In genomic region chr19:5693801-5694200, GRCm38 (mm10) we compare ENCODE assay signal across 13 mouse cellular contexts. TPM values are rescaled to one million over a fixed set of nuclear protein-coding genes. Genes with fewer than 3 reads are reported as not detected.
DNase-seq lines count a peak whose midpoint lies in the region; ATAC-seq and TF ChIP-seq lines count a peak whose summit lies in the region.
"Had no signal": no experiment of that assay in that cellular context is flagged by ENCODE, and none has a peak within 500 bp of the region (broad histone marks: within the 10 kb centered on the region; RNA-seq: fewer than 3 reads in every experiment).

No protein-coding gene starts in this region.

- DNase-seq in forebrain, embryonic 14.5 days (ENCODE audit: low spot score), result no peak
- no peak for DNase-seq in kidney, adult 2 months
- no peak for DNase-seq in neural tube, embryonic 10.5 days (ENCODE audit: extremely low spot score, low spot score)
- DNase-seq in cerebellum, adult 8-10 months, result no peak
- DNase-seq: cerebellum, postnatal 25 days; gastrocnemius, postnatal 10 days; layer of hippocampus, postnatal 36 days had no signal

- TF ChIP-seq POLR2A in kidney, adult 2 months (IDR thresholded peaks at IDR 0.05; ENCODE audit: low read depth, low read length), result no peak

- no peaks in the 10 kb centered on the region for H3K27me3 ChIP-seq in forebrain, embryonic 14.5 days (replicated peaks; ENCODE audit: control insufficient read depth, insufficient read depth, low read length)
- H3K27me3 ChIP-seq in forebrain, embryonic 15.5 days, result no peaks in the 10 kb centered on the region
- H3K27me3 ChIP-seq in kidney, embryonic 15.5 days, result no peaks in the 10 kb centered on the region
- no peaks in the 10 kb centered on the region for H3K27me3 ChIP-seq in kidney, adult 2 months (replicated peaks; ENCODE audit: control insufficient read depth, insufficient read depth, low read length)
- H3K27me3 ChIP-seq in neural tube, embryonic 12.5 days (replicated peaks), result peaks cover 6% of the 10 kb centered on the region; the same call in 1 of the 2 replicates

- peaks cover 72% of the 10 kb centered on the region for H3K36me3 ChIP-seq in forebrain, embryonic 14.5 days (ENCODE audit: control insufficient read depth, insufficient read depth, low read length)
- H3K36me3 ChIP-seq in forebrain, embryonic 15.5 days, result peaks cover 21% of the 10 kb centered on the region
- H3K36me3 ChIP-seq in kidney, embryonic 15.5 days, result peaks cover 76% of the 10 kb centered on the region
- H3K36me3 ChIP-seq in kidney, adult 2 months (ENCODE audit: control insufficient read depth, insufficient read depth, low read length), result peaks cover 6% of the 10 kb centered on the region; the same call in 1 of the 2 replicates
- peaks cover 68% of the 10 kb centered on the region for H3K36me3 ChIP-seq in neural tube, embryonic 12.5 days

- no peak overlapping the region for H3K4me3 ChIP-seq in forebrain, embryonic 14.5 days (ENCODE audit: low read depth, low read length)
- H3K4me3 ChIP-seq in forebrain, embryonic 15.5 days, result no peak overlapping the region
- H3K4me3 ChIP-seq in kidney, embryonic 15.5 days (replicated peaks), result peak overlapping the region; percentile 81
- H3K4me3 ChIP-seq in kidney, adult 2 months (ENCODE audit: insufficient read depth, low read depth, low read length), result no peak overlapping the region
- no peak overlapping the region for H3K4me3 ChIP-seq in neural tube, embryonic 12.5 days
- H3K4me3 ChIP-seq: midbrain, embryonic 15.5 days had no signal

- no peak for TF ChIP-seq CTCF in kidney, adult 2 months (conservative IDR thresholded peaks at IDR 0.05; ENCODE audit: insufficient read depth, insufficient read length, low read depth, low read length)

- no peaks in the 10 kb centered on the region for H3K9me3 ChIP-seq in forebrain, embryonic 14.5 days (replicated peaks; ENCODE audit: control insufficient read depth, low read length)
- H3K9me3 ChIP-seq in forebrain, embryonic 15.5 days, result no peaks in the 10 kb centered on the region
- H3K9me3 ChIP-seq in kidney, embryonic 15.5 days (replicated peaks), result no peaks in the 10 kb centered on the region
- H3K9me3 ChIP-seq in neural tube, embryonic 12.5 days, result no peaks in the 10 kb centered on the region
- H3K9me3 ChIP-seq: midbrain, embryonic 15.5 days had no signal

- ATAC-seq in forebrain, embryonic 14.5 days, result no peak
- ATAC-seq in forebrain, embryonic 15.5 days (replicated peaks), result no peak
- no peak for ATAC-seq in kidney, embryonic 15.5 days (replicated peaks; ENCODE audit: low FRiP score)
- ATAC-seq in neural tube, embryonic 12.5 days (ENCODE audit: low FRiP score, low read depth), result no peak
- no peak for ATAC-seq in megakaryocyte progenitor cell, adult 5-6 weeks (replicated peaks; ENCODE audit: poor library complexity)
- ATAC-seq: midbrain, embryonic 15.5 days had no signal

- 83% methylated on average over 6 of the region's 6 CpGs for WGBS in forebrain, embryonic 14.5 days
- 87% methylated on average over 6 of the region's 6 CpGs for WGBS in forebrain, embryonic 15.5 days
- 83% methylated on average over 6 of the region's 6 CpGs for WGBS in kidney, embryonic 15.5 days
- WGBS in kidney, adult 2 months, result 71% methylated on average over 6 of the region's 6 CpGs
- 90% methylated on average over 6 of the region's 6 CpGs for WGBS in neural tube, embryonic 12.5 days

- H3K9ac ChIP-seq in forebrain, embryonic 14.5 days (ENCODE audit: low read length), result 0 out of 2 replicates have a peak overlapping the region, but pooled peaks have one; percentile 8
- H3K9ac ChIP-seq in forebrain, embryonic 15.5 days (replicated peaks), result no peak overlapping the region
- no peak overlapping the region for H3K9ac ChIP-seq in kidney, embryonic 15.5 days
- no peak overlapping the region for H3K9ac ChIP-seq in neural tube, embryonic 12.5 days
- H3K9ac ChIP-seq: liver, embryonic 14.5 days; midbrain, embryonic 15.5 days had no signal

- no peak overlapping the region for H3K4me2 ChIP-seq in forebrain, embryonic 14.5 days (ENCODE audit: low read length)
- no peak overlapping the region for H3K4me2 ChIP-seq in forebrain, embryonic 15.5 days (replicated peaks)
- peak overlapping the region; percentile 96 for H3K4me2 ChIP-seq in kidney, embryonic 15.5 days
- peak overlapping the region; percentile 3; the same call in 1 of the 2 replicates for H3K4me2 ChIP-seq in neural tube, embryonic 12.5 days (replicated peaks)

- no peak overlapping the region for H3K27ac ChIP-seq in forebrain, embryonic 14.5 days (ENCODE audit: low read depth, low read length)
- no peak overlapping the region for H3K27ac ChIP-seq in forebrain, embryonic 15.5 days (replicated peaks)
- no peak overlapping the region for H3K27ac ChIP-seq in kidney, embryonic 15.5 days
- no peak overlapping the region for H3K27ac ChIP-seq in kidney, adult 2 months (ENCODE audit: insufficient read depth, low read depth, low read length)
- H3K27ac ChIP-seq in neural tube, embryonic 12.5 days, result no peak overlapping the region
- H3K27ac ChIP-seq: liver, embryonic 14.5 days; midbrain, embryonic 15.5 days had no signal

- H3K4me1 ChIP-seq in forebrain, embryonic 14.5 days (ENCODE audit: control insufficient read depth, insufficient read depth, low read length), result peaks cover 16% of the 10 kb centered on the region
- peaks cover 44% of the 10 kb centered on the region for H3K4me1 ChIP-seq in forebrain, embryonic 15.5 days
- peaks cover 59% of the 10 kb centered on the region for H3K4me1 ChIP-seq in kidney, embryonic 15.5 days
- peaks cover 14% of the 10 kb centered on the region for H3K4me1 ChIP-seq in kidney, adult 2 months (ENCODE audit: control insufficient read depth, insufficient read depth, low read length)
- H3K4me1 ChIP-seq in neural tube, embryonic 12.5 days, result peaks cover 44% of the 10 kb centered on the region

RNA-seq across cellular contexts. Expression of gene Pcnx3, which starts 5.1 kb away (rescaled TPM):
- 20.9 and 24.6 TPM in 2 replicates for polyA plus RNA-seq in forebrain, embryonic 14.5 days (2014; fragmentation: Nextera tagmentation; extraction: Ambion mirVana)
- 27.6 and 29.1 TPM in 2 replicates for polyA plus RNA-seq in forebrain, embryonic 15.5 days (2015; fragmentation: Nextera tagmentation; extraction: Ambion mirVana)
- polyA plus RNA-seq in kidney, embryonic 15.5 days (2015; fragmentation: Nextera tagmentation; extraction: Ambion mirVana), result 22.2 and 30.1 TPM in 2 replicates
- 88.8 and 108 TPM in 2 replicates for polyA plus RNA-seq in kidney, adult 2 months (2012; rRNA removed)
- 30.3 and 32.4 TPM in 2 replicates for polyA plus RNA-seq in neural tube, embryonic 12.5 days (2016; fragmentation: Nextera tagmentation; extraction: Ambion mirVana)
- 21.6 and 24.5 TPM in 2 replicates for total RNA-seq in megakaryocyte progenitor cell, adult 5-6 weeks (2015)
- total RNA-seq in megakaryocyte progenitor cell, adult 5-6 weeks (2017), result 15.6 and 15.7 TPM in 2 replicates

RNA-seq across cellular contexts. Expression of gene Map3k11, which starts 5.3 kb away (rescaled TPM):
- polyA plus RNA-seq in forebrain, embryonic 14.5 days (2014; fragmentation: Nextera tagmentation; extraction: Ambion mirVana), result 9.2 and 11.8 TPM in 2 replicates
- polyA plus RNA-seq in forebrain, embryonic 15.5 days (2015; fragmentation: Nextera tagmentation; extraction: Ambion mirVana), result 12.2 and 13.0 TPM in 2 replicates
- polyA plus RNA-seq in kidney, embryonic 15.5 days (2015; fragmentation: Nextera tagmentation; extraction: Ambion mirVana), result 42.6 and 43.2 TPM in 2 replicates
- polyA plus RNA-seq in kidney, adult 2 months (2012; rRNA removed), result 72.2 and 83.9 TPM in 2 replicates
- 22.4 and 28.9 TPM in 2 replicates for polyA plus RNA-seq in neural tube, embryonic 12.5 days (2016; fragmentation: Nextera tagmentation; extraction: Ambion mirVana)
- total RNA-seq in megakaryocyte progenitor cell, adult 5-6 weeks (2015), result 13.0 and 16.1 TPM in 2 replicates
- total RNA-seq in megakaryocyte progenitor cell, adult 5-6 weeks (2017), result 19.2 and 22.9 TPM in 2 replicates

RNA-seq across cellular contexts. Expression of gene Kcnk7, which starts 10.4 kb away (rescaled TPM):
- 0.17 TPM in 1 of 2 replicates, not detected in the other for polyA plus RNA-seq in forebrain, embryonic 14.5 days (2014; fragmentation: Nextera tagmentation; extraction: Ambion mirVana)
- polyA plus RNA-seq in forebrain, embryonic 15.5 days (2015; fragmentation: Nextera tagmentation; extraction: Ambion mirVana), result 0.33 TPM in 1 of 2 replicates, not detected in the other
- 0.15 and 0.38 TPM in 2 replicates for polyA plus RNA-seq in kidney, embryonic 15.5 days (2015; fragmentation: Nextera tagmentation; extraction: Ambion mirVana)
- polyA plus RNA-seq in kidney, adult 2 months (2012; rRNA removed), result 0.08 and 0.13 TPM in 2 replicates
- 0.19 TPM in 2 replicates for polyA plus RNA-seq in neural tube, embryonic 12.5 days (2016; fragmentation: Nextera tagmentation; extraction: Ambion mirVana)
- not detected in 2 replicates for total RNA-seq in megakaryocyte progenitor cell, adult 5-6 weeks (2015)
- total RNA-seq in megakaryocyte progenitor cell, adult 5-6 weeks (2017), result 0.14 TPM in 1 of 2 replicates, not detected in the other
- total RNA-seq: gastrocnemius, postnatal 10 days; layer of hippocampus, postnatal 36 days had no signal

RNA-seq across cellular contexts. Expression of gene Sipa1, which starts 30.3 kb away (rescaled TPM):
- 9.2 and 10.2 TPM in 2 replicates for polyA plus RNA-seq in forebrain, embryonic 14.5 days (2014; fragmentation: Nextera tagmentation; extraction: Ambion mirVana)
- polyA plus RNA-seq in forebrain, embryonic 15.5 days (2015; fragmentation: Nextera tagmentation; extraction: Ambion mirVana), result 14.1 and 15.5 TPM in 2 replicates
- polyA plus RNA-seq in kidney, embryonic 15.5 days (2015; fragmentation: Nextera tagmentation; extraction: Ambion mirVana), result 30.8 and 39.8 TPM in 2 replicates
- 35.4 and 36.9 TPM in 2 replicates for polyA plus RNA-seq in kidney, adult 2 months (2012; rRNA removed)
- polyA plus RNA-seq in neural tube, embryonic 12.5 days (2016; fragmentation: Nextera tagmentation; extraction: Ambion mirVana), result 24.8 and 25.7 TPM in 2 replicates
- 16.4 and 24.2 TPM in 2 replicates for total RNA-seq in megakaryocyte progenitor cell, adult 5-6 weeks (2015)
- 19.2 and 24.0 TPM in 2 replicates for total RNA-seq in megakaryocyte progenitor cell, adult 5-6 weeks (2017)

RNA-seq across cellular contexts. Expression of gene Ehbp1l1, which starts 32.3 kb away (rescaled TPM):
- 7.0 and 10.1 TPM in 2 replicates for polyA plus RNA-seq in forebrain, embryonic 14.5 days (2014; fragmentation: Nextera tagmentation; extraction: Ambion mirVana)
- 11.1 and 13.3 TPM in 2 replicates for polyA plus RNA-seq in forebrain, embryonic 15.5 days (2015; fragmentation: Nextera tagmentation; extraction: Ambion mirVana)
- 20.5 and 25.9 TPM in 2 replicates for polyA plus RNA-seq in kidney, embryonic 15.5 days (2015; fragmentation: Nextera tagmentation; extraction: Ambion mirVana)
- polyA plus RNA-seq in kidney, adult 2 months (2012; rRNA removed), result 19.3 and 20.1 TPM in 2 replicates
- 10.1 and 10.5 TPM in 2 replicates for polyA plus RNA-seq in neural tube, embryonic 12.5 days (2016; fragmentation: Nextera tagmentation; extraction: Ambion mirVana)
- total RNA-seq in megakaryocyte progenitor cell, adult 5-6 weeks (2015), result 7.9 and 8.1 TPM in 2 replicates
- total RNA-seq in megakaryocyte progenitor cell, adult 5-6 weeks (2017), result 27.2 and 30.3 TPM in 2 replicates

Comparison
In these comparisons a context has a peak if more than half of its experiments do, and no peak if none do; other contexts are left out.
1. H3K4me2 ChIP-seq: peak in kidney, embryonic 15.5 days (single experiment) and neural tube, embryonic 12.5 days (single experiment); none in forebrain, embryonic 14.5 days (single experiment) and forebrain, embryonic 15.5 days (single experiment).